ENCODE assay signal across 9 mouse cellular contexts in the genomic region with DNA sequence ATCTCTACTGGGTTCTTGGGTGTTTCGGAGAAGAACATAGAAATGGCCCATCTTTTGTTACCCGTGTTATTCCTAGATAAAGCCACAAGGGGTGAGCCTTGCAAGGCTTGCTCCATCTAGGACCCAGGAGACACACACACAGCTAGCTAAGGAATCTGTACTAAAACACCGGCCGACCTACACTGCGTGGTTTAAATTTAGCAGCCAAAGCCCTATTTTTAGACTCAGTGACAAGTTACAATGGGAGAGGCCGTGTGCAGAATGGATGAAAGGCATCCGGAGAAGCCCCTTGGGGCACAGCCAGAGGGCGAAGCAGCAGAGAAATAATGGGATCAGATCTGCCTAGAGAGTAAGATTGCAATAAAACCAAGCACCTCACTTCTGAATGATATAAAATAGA.
DNase-seq lines count a peak whose midpoint lies in the region; ATAC-seq and TF ChIP-seq lines count a peak whose summit lies in the region.
"Had no signal": no experiment of that assay in that cellular context is flagged by ENCODE, and none has a peak within 500 bp of the region (broad histone marks: within the 10 kb centered on the region; RNA-seq: fewer than 3 reads in every experiment).

No protein-coding gene starts in this region.

- H3K27me3 ChIP-seq in hindbrain, embryonic 14.5 days (ENCODE audit: control insufficient read depth, insufficient read depth, low read length), result no peaks in the 10 kb centered on the region
- no peaks in the 10 kb centered on the region for H3K27me3 ChIP-seq in hindbrain, embryonic 12.5 days
- no peaks in the 10 kb centered on the region for H3K27me3 ChIP-seq in heart, postnatal 0 days (ENCODE audit: control insufficient read depth, insufficient read depth, low read length)
- no peaks in the 10 kb centered on the region for H3K27me3 ChIP-seq in stomach, postnatal 0 days (ENCODE audit: control insufficient read depth, insufficient read depth, low read length)

- H3K9me3 ChIP-seq in hindbrain, embryonic 14.5 days (ENCODE audit: control insufficient read depth, low read length), result no peaks in the 10 kb centered on the region
- H3K9me3 ChIP-seq in hindbrain, embryonic 12.5 days (replicated peaks), result no peaks in the 10 kb centered on the region
- no peaks in the 10 kb centered on the region for H3K9me3 ChIP-seq in heart, postnatal 0 days (replicated peaks; ENCODE audit: control insufficient read depth, low read length)
- no peaks in the 10 kb centered on the region for H3K9me3 ChIP-seq in stomach, postnatal 0 days (ENCODE audit: control insufficient read depth, low read length)

- H3K4me1 ChIP-seq in hindbrain, embryonic 14.5 days (replicated peaks; ENCODE audit: control insufficient read depth, insufficient read depth, low read length), result peaks cover 4% of the 10 kb centered on the region; the same call in 1 of the 2 replicates
- peaks cover 6% of the 10 kb centered on the region; the same call in 1 of the 2 replicates for H3K4me1 ChIP-seq in hindbrain, embryonic 12.5 days
- peaks cover 16% of the 10 kb centered on the region; the same call in 1 of the 2 replicates for H3K4me1 ChIP-seq in heart, postnatal 0 days (ENCODE audit: control insufficient read depth, insufficient read depth)
- no peaks in the 10 kb centered on the region for H3K4me1 ChIP-seq in stomach, postnatal 0 days (replicated peaks; ENCODE audit: control insufficient read depth, insufficient read depth)

- H3K9ac ChIP-seq in hindbrain, embryonic 14.5 days, result no peak overlapping the region
- no peak overlapping the region for H3K9ac ChIP-seq in hindbrain, embryonic 12.5 days
- H3K9ac ChIP-seq in heart, postnatal 0 days (replicated peaks; ENCODE audit: low read depth, low read length), result no peak overlapping the region
- no peak overlapping the region for H3K9ac ChIP-seq in stomach, postnatal 0 days (ENCODE audit: low read length)

- no peak for DNase-seq in hindbrain, embryonic 14.5 days (ENCODE audit: low spot score)
- DNase-seq in retina, postnatal 1 day, result peak; percentile 28
- DNase-seq in retina, embryonic 14.5 days (ENCODE audit: low spot score), result no peak
- DNase-seq in heart, postnatal 0 days (ENCODE audit: low spot score), result peak; percentile 95
- no peak for DNase-seq in stomach, postnatal 0 days (ENCODE audit: low spot score)
- DNase-seq in thymus, postnatal 14 days, result no peak
- no peak for DNase-seq in right cerebral cortex, adult 18-20 months

- no peak for ATAC-seq in hindbrain, embryonic 14.5 days (ENCODE audit: low FRiP score)
- ATAC-seq in hindbrain, embryonic 12.5 days (ENCODE audit: low FRiP score), result no peak
- peak; percentile 95 for ATAC-seq in heart, postnatal 0 days (ENCODE audit: insufficient read depth, low read depth)
- no peak for ATAC-seq in stomach, postnatal 0 days (ENCODE audit: low FRiP score, low TSS enrichment)

- TF ChIP-seq CTCF in heart, postnatal 0 days (IDR thresholded peaks at IDR 0.05; ENCODE audit: low read depth), result peak; percentile 33
- TF ChIP-seq CTCF in stomach, postnatal 0 days (IDR thresholded peaks at IDR 0.05; ENCODE audit: low read depth), result peak; percentile 44

- H3K4me2 ChIP-seq in hindbrain, embryonic 14.5 days (replicated peaks), result 0 out of 2 replicates have a peak overlapping the region, but pooled peaks have one; percentile 18
- no peak overlapping the region; the same call in 1 of the 2 replicates for H3K4me2 ChIP-seq in hindbrain, embryonic 12.5 days (replicated peaks)
- H3K4me2 ChIP-seq in heart, postnatal 0 days (ENCODE audit: low read depth, low read length), result peak overlapping the region; percentile 28; the same call in 1 of the 2 replicates
- H3K4me2 ChIP-seq in stomach, postnatal 0 days (replicated peaks; ENCODE audit: low read depth), result no peak overlapping the region

- no peak for TF ChIP-seq EP300 in heart, postnatal 0 days (IDR thresholded peaks at IDR 0.05; ENCODE audit: low read depth)
- TF ChIP-seq EP300 in stomach, postnatal 0 days (optimal IDR thresholded peaks at IDR 0.05), result no peak

- H3K27ac ChIP-seq in hindbrain, embryonic 14.5 days, result peak overlapping the region; percentile 34; the same call in 1 of the 2 replicates
- H3K27ac ChIP-seq in hindbrain, embryonic 12.5 days, result no peak overlapping the region
- H3K27ac ChIP-seq in heart, postnatal 0 days (ENCODE audit: low read depth), result peak overlapping the region; percentile 95
- no peak overlapping the region for H3K27ac ChIP-seq in stomach, postnatal 0 days (replicated peaks)

- H3K36me3 ChIP-seq in hindbrain, embryonic 14.5 days (replicated peaks; ENCODE audit: control insufficient read depth, insufficient read depth), result no peaks in the 10 kb centered on the region
- no peaks in the 10 kb centered on the region for H3K36me3 ChIP-seq in hindbrain, embryonic 12.5 days
- H3K36me3 ChIP-seq in heart, postnatal 0 days (replicated peaks; ENCODE audit: control insufficient read depth, insufficient read depth, low read length), result no peaks in the 10 kb centered on the region
- no peaks in the 10 kb centered on the region for H3K36me3 ChIP-seq in stomach, postnatal 0 days (ENCODE audit: control insufficient read depth, insufficient read depth, low read length)

- 25% methylated on average over 8 of the region's 8 CpGs for WGBS in hindbrain, embryonic 14.5 days
- 41% methylated on average over 8 of the region's 8 CpGs for WGBS in hindbrain, embryonic 12.5 days
- WGBS in heart, postnatal 0 days, result 11% methylated on average over 8 of the region's 8 CpGs
- whole genome bisulfite sequencing in stomach, postnatal 0 days, result 28% methylated on average over 8 of the region's 8 CpGs

- no peak overlapping the region for H3K4me3 ChIP-seq in hindbrain, embryonic 14.5 days (replicated peaks; ENCODE audit: low read length)
- no peak overlapping the region for H3K4me3 ChIP-seq in hindbrain, embryonic 12.5 days
- no peak overlapping the region for H3K4me3 ChIP-seq in heart, postnatal 0 days (ENCODE audit: low read depth, low read length)
- no peak overlapping the region for H3K4me3 ChIP-seq in stomach, postnatal 0 days (ENCODE audit: low read depth, low read length)
- H3K4me3 ChIP-seq: erythroblast, embryonic 14.5 days had no signal

Comparison
In these comparisons a context has a peak if more than half of its experiments do, and no peak if none do; other contexts are left out.
1. DNase-seq: peak in retina, postnatal 1 day (single experiment) and heart, postnatal 0 days (single experiment); none in hindbrain, embryonic 14.5 days (single experiment), retina, embryonic 14.5 days (single experiment), stomach, postnatal 0 days (single experiment), thymus, postnatal 14 days (single experiment) and right cerebral cortex, adult 18-20 months (single experiment).
2. H3K27ac ChIP-seq: peak in hindbrain, embryonic 14.5 days (single experiment) and heart, postnatal 0 days (single experiment); none in hindbrain, embryonic 12.5 days (single experiment) and stomach, postnatal 0 days (single experiment).
3. H3K4me2 ChIP-seq: peak in hindbrain, embryonic 14.5 days (single experiment) and heart, postnatal 0 days (single experiment); none in hindbrain, embryonic 12.5 days (single experiment) and stomach, postnatal 0 days (single experiment).